Comparison of ENCODE assay signal across 8 mouse cellular contexts in the genomic region with DNA sequence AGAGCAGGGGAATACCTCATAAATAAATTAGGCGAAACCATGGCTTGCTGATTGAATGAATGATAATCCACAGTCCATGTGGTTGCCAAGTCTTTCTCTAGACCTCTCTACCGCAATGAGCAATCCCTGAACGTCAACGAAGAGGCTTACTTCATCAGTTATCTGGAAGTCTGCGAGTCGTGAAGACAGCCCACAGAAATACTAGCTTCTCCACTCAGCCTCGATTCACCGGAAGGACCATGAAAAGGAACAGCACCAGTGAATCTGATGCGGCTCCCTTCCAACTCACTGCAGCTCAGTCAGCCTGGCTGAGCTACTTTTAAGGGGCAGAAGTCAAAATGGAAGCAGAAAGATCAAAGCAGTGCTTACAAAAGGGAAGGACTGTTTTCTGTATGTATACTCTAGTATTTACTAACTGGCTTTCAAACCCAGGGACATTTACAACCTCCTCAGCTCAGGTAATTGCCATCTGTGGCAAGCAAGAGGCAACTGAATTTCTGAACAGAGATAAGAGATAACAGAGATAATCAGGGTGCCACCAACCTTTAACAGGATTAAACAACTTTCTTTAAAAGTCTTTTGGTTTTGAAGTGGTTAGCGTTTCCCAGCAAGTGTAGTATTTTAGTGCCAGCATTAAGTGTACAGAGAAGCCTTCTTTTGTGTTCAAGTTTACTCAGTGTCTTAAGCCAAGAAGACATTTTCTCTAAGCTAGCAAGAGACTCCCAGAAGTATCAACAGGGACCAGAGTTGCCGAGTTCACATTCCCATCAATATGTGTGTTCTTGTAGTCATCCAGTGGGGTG. TPM values are rescaled to one million over a fixed set of nuclear protein-coding genes. Genes with fewer than 3 reads are reported as not detected.
A peak's percentile ranks its signal among the peaks of the same experiment; 100 is the strongest.
DNase-seq lines count a peak whose midpoint lies in the region; ATAC-seq lines count a peak whose summit lies in the region.

No protein-coding gene starts in this region.

- 18% methylated on average over 11 of the region's 11 CpGs for WGBS in heart, embryonic 16.5 days
- WGBS in liver, embryonic 13.5 days (ENCODE audit: insufficient replicate concordance): 29% methylated on average over 11 of the region's 11 CpGs

- H3K4me2 ChIP-seq in heart, embryonic 16.5 days (ENCODE audit: low read depth, low read length): peak overlapping the region; percentile 77
- peak overlapping the region; percentile 93 for H3K4me2 ChIP-seq in liver, embryonic 13.5 days

- peaks cover 52% of the 10 kb centered on the region for H3K4me1 ChIP-seq in heart, embryonic 16.5 days (ENCODE audit: control insufficient read depth, insufficient read depth, low read length)
- H3K4me1 ChIP-seq in liver, embryonic 13.5 days (replicated peaks): peaks cover 49% of the 10 kb centered on the region

- peak overlapping the region; percentile 82 for H3K4me3 ChIP-seq in heart, embryonic 16.5 days (ENCODE audit: low read length)
- H3K4me3 ChIP-seq in liver, embryonic 13.5 days (replicated peaks): no peak overlapping the region; the same call in 1 of the 2 replicates

- peak overlapping the region; percentile 100 for H3K9ac ChIP-seq in heart, embryonic 16.5 days (ENCODE audit: low read length)
- no peak overlapping the region for H3K9ac ChIP-seq in liver, embryonic 13.5 days

- H3K36me3 ChIP-seq in heart, embryonic 16.5 days (ENCODE audit: control insufficient read depth, insufficient read depth): no peaks in the 10 kb centered on the region
- H3K36me3 ChIP-seq in liver, embryonic 13.5 days: no peaks in the 10 kb centered on the region

- peak overlapping the region; percentile 95 for H3K27ac ChIP-seq in heart, embryonic 16.5 days (ENCODE audit: low read length)
- H3K27ac ChIP-seq in liver, embryonic 13.5 days: no peak overlapping the region

- ATAC-seq in heart, embryonic 16.5 days (replicated peaks; ENCODE audit: extremely low read depth, insufficient read depth, low FRiP score): no peak
- ATAC-seq in common myeloid progenitor, adult 5-6 weeks (replicated peaks; ENCODE audit: low read depth, poor library complexity, severe bottlenecking): 0 out of 2 replicates have a peak, but pooled peaks have one; percentile 7
- ATAC-seq in liver, embryonic 13.5 days (ENCODE audit: low read depth): no peak

- DNase-seq in heart, adult 11 months: no peak
- DNase-seq in A20 (ENCODE audit: low read depth, low spot score): peak; percentile 9
- DNase-seq in liver, embryonic 13.5 days: no peak
- DNase-seq in right cerebral cortex, postnatal 10 days (ENCODE audit: low spot score in 2 of 2): no peak
- DNase-seq in ovary, postnatal 36 days (ENCODE audit: low spot score): no peak
- no peak for DNase-seq in gastrocnemius, postnatal 36 days

- H3K9me3 ChIP-seq in heart, embryonic 16.5 days (replicated peaks; ENCODE audit: control insufficient read depth, low read length): no peaks in the 10 kb centered on the region
- H3K9me3 ChIP-seq in liver, embryonic 13.5 days (replicated peaks): no peaks in the 10 kb centered on the region

- no peaks in the 10 kb centered on the region for H3K27me3 ChIP-seq in heart, embryonic 16.5 days (ENCODE audit: control insufficient read depth, insufficient read depth, low read length)
- peaks cover 20% of the 10 kb centered on the region for H3K27me3 ChIP-seq in liver, embryonic 13.5 days

- intact Hi-C loops in gastrocnemius, postnatal 36 days (cut with DNase I): no loop called here

RNA-seq across cellular contexts. Expression of gene Nfkb1, which starts 2.2 kb away (rescaled TPM):
- 21.7 and 24.0 TPM in 2 replicates for polyA plus RNA-seq in heart, embryonic 16.5 days (2015; fragmentation: Nextera tagmentation; extraction: Ambion mirVana)
- total RNA-seq in common myeloid progenitor, adult 5-6 weeks (2017): 121 and 126 TPM in 2 replicates
- polyA plus RNA-seq in liver, embryonic 13.5 days (2015; fragmentation: Nextera tagmentation; extraction: Ambion mirVana): 13.9 and 14.1 TPM in 2 replicates
- 10 to 100 TPM; 17.0 to 17.9 TPM for total RNA-seq in gastrocnemius, postnatal 36 days (2021)
